Mouse (Mus musculus): Measurements from ENCODE around the gene Zscan18. TPM values are rescaled to one million over a fixed set of nuclear protein-coding genes. Genes with fewer than 3 reads are reported as not detected.

Gene Zscan18
- total RNA-seq (2023), result 18.7 TPM

GRCm38 (mm10) chr7:12802866-12803726 is at the start of gene Zscan18:
Gene Zscan18 (minus strand): TSS chr7:12803635.

GRCm38 (mm10) chr7:12834162-12835120 is 31.0 kb upstream of the Zscan18 start, which contains the start of gene Zfp110:
Gene Zfp110 (plus strand): TSS chr7:12834761.

GRCm38 (mm10) chr7:12818521-12819295 is 15.3 kb upstream of the Zscan18 start, which contains the start of gene Zfp329:
Gene Zfp329 (minus strand): TSS chr7:12818858.

GRCm38 (mm10) chr7:12734904-12735303 is 68.5 kb downstream of the Zscan18 start, which contains the start of gene Vmn2r56:
Gene Vmn2r56 (minus strand): TSS chr7:12735004.

Other genes with a start within 250 kb of the Zscan18 start
- gene Vmn2r53, start 194.8 kb downstream of the Zscan18 start, total RNA-seq (2023), result 0.09 TPM
- gene Vmn2r54, start 163.3 kb downstream of the Zscan18 start, total RNA-seq (2023), result not detected
- not detected for gene Vmn2r55, start 118.6 kb downstream of the Zscan18 start, total RNA-seq (2023)
- gene Vmn2r56, start 68.6 kb downstream of the Zscan18 start, total RNA-seq (2023), result not detected
- gene Zfp329, start 15.2 kb upstream of the Zscan18 start, total RNA-seq (2023), result 14.3 TPM
- 94.9 TPM for gene Zfp110, start 31.1 kb upstream of the Zscan18 start, total RNA-seq (2023)
- 1.8 TPM for gene Zfp128, start 77.5 kb upstream of the Zscan18 start, total RNA-seq (2023)
- 10.0 TPM for gene Zscan22, start 94.2 kb upstream of the Zscan18 start, total RNA-seq (2023)
- gene Rps5, start 118.7 kb upstream of the Zscan18 start, total RNA-seq (2023), result 2,861 TPM
- gene Rnf225, start 123.8 kb upstream of the Zscan18 start, total RNA-seq (2023), result 1.0 TPM
- 3.5 TPM for gene Zfp324, start 162.2 kb upstream of the Zscan18 start, total RNA-seq (2023)
- gene Zfp446, start 174.2 kb upstream of the Zscan18 start, total RNA-seq (2023), result 9.0 TPM
- gene Slc27a5, start 194.6 kb upstream of the Zscan18 start, total RNA-seq (2023), result 0.41 TPM
- 405 TPM for gene Trim28, start 195.5 kb upstream of the Zscan18 start, total RNA-seq (2023)
- gene Zbtb45, start 206.4 kb upstream of the Zscan18 start, total RNA-seq (2023), result 17.4 TPM
- gene Chmp2a, start 231.2 kb upstream of the Zscan18 start, total RNA-seq (2023), result 106 TPM
- gene Ube2m, start 234.6 kb upstream of the Zscan18 start, total RNA-seq (2023), result 84.1 TPM